Mouse (Mus musculus): ENCODE measurements around the gene Ikbke.

The Ikbke gene

GRCm38 (mm10) chr1:131279456-131279776 lies at the start of gene Ikbke:
Gene Ikbke, minus strand, starts transcription at chr1:131279606.
- peak; percentile 47 for DNase-seq (ENCODE audit: extremely low read depth, low read depth)

GRCm38 (mm10) chr1:131329093-131329492 lies 49.7 kb upstream of the Ikbke start:
- DNase-seq (ENCODE audit: extremely low read depth, low read depth) = peak; percentile 20

GRCm38 (mm10) chr1:131327167-131327566 lies 47.8 kb upstream of the Ikbke start:
- no peak for DNase-seq (ENCODE audit: extremely low read depth, low read depth)

- DNase-seq (ENCODE audit: extremely low read depth, low read depth) = peak; percentile 43
Measured at GRCm38 (mm10) chr1:131324816-131325463, 45.5 kb upstream of the Ikbke start.

- no peak for DNase-seq (ENCODE audit: extremely low read depth, low read depth)
Measured at GRCm38 (mm10) chr1:131319598-131320330, 40.4 kb upstream of the Ikbke start.

GRCm38 (mm10) chr1:131318397-131318796 lies 39.0 kb upstream of the Ikbke start:
- peak; percentile 59 for DNase-seq (ENCODE audit: extremely low read depth, low read depth)

GRCm38 (mm10) chr1:131317625-131318024 lies 38.2 kb upstream of the Ikbke start:
- peak; percentile 14 for DNase-seq (ENCODE audit: extremely low read depth, low read depth)

GRCm38 (mm10) chr1:131311284-131311683 lies 31.9 kb upstream of the Ikbke start:
- DNase-seq (ENCODE audit: extremely low read depth, low read depth) = no peak

GRCm38 (mm10) chr1:131310237-131310818 lies 30.9 kb upstream of the Ikbke start:
- no peak for DNase-seq (ENCODE audit: extremely low read depth, low read depth)

- no peak for DNase-seq (ENCODE audit: extremely low read depth, low read depth)
Measured at GRCm38 (mm10) chr1:131300750-131301149, 21.3 kb upstream of the Ikbke start.

- DNase-seq (ENCODE audit: extremely low read depth, low read depth) = no peak
Measured at GRCm38 (mm10) chr1:131299788-131300187, 20.4 kb upstream of the Ikbke start.

- no peak for DNase-seq (ENCODE audit: extremely low read depth, low read depth)
Measured at GRCm38 (mm10) chr1:131299240-131299639, 19.8 kb upstream of the Ikbke start.

GRCm38 (mm10) chr1:131298171-131298570 lies 18.8 kb upstream of the Ikbke start:
- no peak for DNase-seq (ENCODE audit: extremely low read depth, low read depth)

GRCm38 (mm10) chr1:131296726-131297125 lies 17.3 kb upstream of the Ikbke start:
- DNase-seq (ENCODE audit: extremely low read depth, low read depth) = no peak

GRCm38 (mm10) chr1:131295200-131295599 lies 15.8 kb upstream of the Ikbke start:
- DNase-seq (ENCODE audit: extremely low read depth, low read depth) = no peak

GRCm38 (mm10) chr1:131293922-131294250 lies 14.5 kb upstream of the Ikbke start:
- no peak for DNase-seq (ENCODE audit: extremely low read depth, low read depth)

- no peak for DNase-seq (ENCODE audit: extremely low read depth, low read depth)
Measured at GRCm38 (mm10) chr1:131293221-131293921, 14.0 kb upstream of the Ikbke start.

GRCm38 (mm10) chr1:131290648-131291047 lies 11.2 kb upstream of the Ikbke start:
- peak; percentile 41 for DNase-seq (ENCODE audit: extremely low read depth, low read depth)

- no peak for DNase-seq (ENCODE audit: extremely low read depth, low read depth)
Measured at GRCm38 (mm10) chr1:131288938-131289337, 9.5 kb upstream of the Ikbke start.

GRCm38 (mm10) chr1:131287267-131287666 lies 7.9 kb upstream of the Ikbke start:
- no peak for DNase-seq (ENCODE audit: extremely low read depth, low read depth)

- DNase-seq (ENCODE audit: extremely low read depth, low read depth) = no peak
Measured at GRCm38 (mm10) chr1:131286803-131287202, 7.4 kb upstream of the Ikbke start.

GRCm38 (mm10) chr1:131284616-131285015 lies 5.2 kb upstream of the Ikbke start:
- DNase-seq (ENCODE audit: extremely low read depth, low read depth) = no peak
